27 mouse cellular contexts compared by ENCODE assay signal in genomic region chrX:169102665-169103064, GRCm38 (mm10).
"Had no signal": no experiment of that assay in that cellular context is flagged by ENCODE, and none has a peak within 500 bp of the region (broad histone marks: within the 10 kb centered on the region; RNA-seq: fewer than 3 reads in every experiment).

No protein-coding gene starts in this region.

- H3K9ac ChIP-seq: embryonic facial prominence, embryonic 12.5 days; embryonic facial prominence, embryonic 13.5 days; embryonic facial prominence, embryonic 15.5 days; forebrain, embryonic 12.5 days; forebrain, embryonic 13.5 days; forebrain, embryonic 15.5 days; forebrain, postnatal 0 days had no signal

- H3K27ac ChIP-seq: embryonic facial prominence, embryonic 10.5 days; embryonic facial prominence, embryonic 12.5 days; embryonic facial prominence, embryonic 13.5 days; embryonic facial prominence, embryonic 15.5 days; forebrain, embryonic 10.5 days; forebrain, embryonic 12.5 days; forebrain, embryonic 13.5 days; forebrain, embryonic 15.5 days; gastrocnemius, adult 2 months; heart, adult 2 months had no signal

- H3K27me3 ChIP-seq: forebrain, embryonic 15.5 days had no signal

- ATAC-seq: forebrain, embryonic 13.5 days; forebrain, embryonic 14.5 days; forebrain, embryonic 15.5 days; forebrain, embryonic 16.5 days; forebrain, postnatal 0 days had no signal

- H3K4me2 ChIP-seq: embryonic facial prominence, embryonic 12.5 days; embryonic facial prominence, embryonic 13.5 days; embryonic facial prominence, embryonic 15.5 days; forebrain, embryonic 12.5 days; forebrain, embryonic 13.5 days; forebrain, embryonic 15.5 days had no signal

- H3K4me3 ChIP-seq: embryonic facial prominence, embryonic 10.5 days; embryonic facial prominence, embryonic 12.5 days; embryonic facial prominence, embryonic 13.5 days; embryonic facial prominence, embryonic 15.5 days; erythroblast, embryonic 14.5 days; forebrain, embryonic 10.5 days; forebrain, embryonic 12.5 days; forebrain, embryonic 13.5 days; forebrain, embryonic 15.5 days; gastrocnemius, adult 2 months; heart, adult 2 months had no signal

- H3K9me3 ChIP-seq: embryonic facial prominence, embryonic 10.5 days; embryonic facial prominence, embryonic 12.5 days; embryonic facial prominence, embryonic 13.5 days; embryonic facial prominence, embryonic 15.5 days; forebrain, embryonic 10.5 days; forebrain, embryonic 12.5 days; forebrain, embryonic 13.5 days; forebrain, embryonic 15.5 days had no signal

- DNase-seq: cerebellum, adult 9-10 months; cerebellum, adult 9-11 months; cerebellum, postnatal 10 days; cerebellum, postnatal 14 days; cerebellum, postnatal 25 days; cerebellum, postnatal 36 days; embryo, embryonic 11 days; forebrain, postnatal 0 days; gastrocnemius, adult 2 months; gastrocnemius, postnatal 10 days; gastrocnemius, postnatal 14 days; gastrocnemius, postnatal 25 days; gastrocnemius, postnatal 36 days; heart, adult 11 months; heart, adult 18-20 months; heart, adult 2 months had no signal

- H3K4me1 ChIP-seq: embryonic facial prominence, embryonic 10.5 days; embryonic facial prominence, embryonic 12.5 days; embryonic facial prominence, embryonic 13.5 days; embryonic facial prominence, embryonic 15.5 days; forebrain, embryonic 10.5 days; forebrain, embryonic 12.5 days; forebrain, embryonic 13.5 days; forebrain, embryonic 15.5 days had no signal

- H3K36me3 ChIP-seq: embryonic facial prominence, embryonic 10.5 days; embryonic facial prominence, embryonic 12.5 days; embryonic facial prominence, embryonic 13.5 days; embryonic facial prominence, embryonic 15.5 days; forebrain, embryonic 10.5 days; forebrain, embryonic 12.5 days; forebrain, embryonic 15.5 days had no signal
